Mouse (Mus musculus) thymus, postnatal 14 days (tissue): ENCODE results near the gene Igf2bp1.

Experiments
- DNase-seq: peaks from one replicate; pipeline ENCODE4 v3.0.0; 2021

The Igf2bp1 gene

DNA sequence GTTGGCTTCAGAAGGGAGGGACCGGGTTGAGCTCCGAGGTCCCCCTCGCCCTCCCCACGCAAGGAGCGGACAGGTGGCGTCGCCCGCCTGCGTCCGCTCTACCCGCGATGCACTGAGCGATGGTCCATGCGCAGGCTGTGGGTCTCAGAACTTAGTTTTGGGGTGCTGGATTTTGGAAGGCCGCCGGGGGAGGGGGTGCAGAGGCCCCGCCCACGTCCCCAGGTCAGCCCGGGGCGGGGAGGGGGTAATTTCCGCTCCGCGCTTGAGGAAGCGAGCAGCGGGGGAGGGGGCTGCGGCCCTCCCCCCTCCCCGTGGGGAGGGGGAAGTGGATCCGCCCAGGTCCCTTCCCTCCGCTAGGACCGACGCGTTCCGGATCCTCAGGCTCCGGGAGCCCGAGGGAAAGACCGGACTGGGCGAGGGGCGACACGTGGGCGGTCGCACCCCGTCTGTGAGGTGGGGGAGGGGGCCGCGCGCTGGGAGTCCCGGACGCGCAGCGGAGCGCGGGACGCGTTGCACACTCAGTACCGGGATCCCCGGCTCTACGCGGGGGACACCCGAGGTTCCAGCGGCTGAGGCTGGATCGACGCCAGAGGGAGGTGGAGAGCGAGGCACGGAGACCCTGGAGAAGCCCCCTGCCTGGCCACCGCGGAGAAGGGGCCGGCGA is 1.2 kb upstream of the Igf2bp1 start:
- peak; percentile 43 for DNase-seq

DNA sequence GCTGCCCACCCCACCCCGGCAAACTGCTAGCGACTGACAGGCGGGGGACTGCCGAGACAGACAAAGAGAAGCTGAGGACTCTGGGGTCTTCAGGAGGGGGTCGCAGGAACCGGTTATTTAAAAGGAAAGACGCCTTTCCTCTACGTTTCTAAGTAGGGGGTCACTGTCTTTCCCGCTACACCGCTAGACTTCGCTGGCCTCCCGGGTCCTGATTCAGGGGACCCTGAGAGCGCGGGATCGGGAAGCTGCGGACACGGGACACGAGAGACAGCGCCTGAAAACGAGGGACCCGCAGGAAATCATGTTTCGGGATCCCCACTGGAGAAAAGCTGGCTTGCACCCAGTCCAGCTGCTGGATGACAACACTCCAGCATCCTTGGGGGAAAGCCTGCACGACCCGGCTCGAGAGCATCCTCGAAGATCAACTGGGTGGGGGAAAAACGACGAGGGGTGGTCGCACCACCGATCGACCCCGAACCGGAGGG is 669 bp upstream of the Igf2bp1 start:
- DNase-seq: no peak

DNA sequence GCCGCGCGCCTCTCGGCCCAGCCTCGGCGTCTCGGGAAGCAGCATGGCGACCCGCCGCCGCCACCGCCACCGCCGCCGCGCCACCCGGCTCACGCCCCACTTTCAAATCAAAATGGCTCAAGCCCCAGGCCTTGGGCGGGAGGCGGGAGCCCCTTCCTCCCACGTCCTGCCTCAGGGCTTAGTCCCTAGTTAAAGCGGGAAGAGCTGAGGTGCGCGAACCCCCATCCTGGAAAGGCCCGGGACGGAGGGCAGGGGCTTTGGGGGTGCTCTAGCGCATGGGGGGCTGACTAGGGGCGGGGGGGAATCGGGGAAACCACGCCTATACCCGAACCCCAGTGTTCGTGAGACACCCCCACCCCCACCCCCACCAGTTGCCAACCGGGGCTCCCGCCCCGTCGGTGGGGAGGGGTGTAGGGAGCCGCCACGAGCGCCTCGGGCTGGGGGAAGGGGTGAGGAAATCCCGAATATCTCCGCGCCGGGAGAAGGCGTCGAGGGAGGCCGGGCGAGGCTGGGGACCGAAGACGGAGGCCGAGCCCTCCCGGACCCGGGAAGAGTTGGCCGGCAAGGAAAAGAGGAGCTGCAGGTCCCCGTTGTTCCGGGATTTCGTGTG is 842 bp downstream of the Igf2bp1 start:
- peak; percentile 12 for DNase-seq

DNA sequence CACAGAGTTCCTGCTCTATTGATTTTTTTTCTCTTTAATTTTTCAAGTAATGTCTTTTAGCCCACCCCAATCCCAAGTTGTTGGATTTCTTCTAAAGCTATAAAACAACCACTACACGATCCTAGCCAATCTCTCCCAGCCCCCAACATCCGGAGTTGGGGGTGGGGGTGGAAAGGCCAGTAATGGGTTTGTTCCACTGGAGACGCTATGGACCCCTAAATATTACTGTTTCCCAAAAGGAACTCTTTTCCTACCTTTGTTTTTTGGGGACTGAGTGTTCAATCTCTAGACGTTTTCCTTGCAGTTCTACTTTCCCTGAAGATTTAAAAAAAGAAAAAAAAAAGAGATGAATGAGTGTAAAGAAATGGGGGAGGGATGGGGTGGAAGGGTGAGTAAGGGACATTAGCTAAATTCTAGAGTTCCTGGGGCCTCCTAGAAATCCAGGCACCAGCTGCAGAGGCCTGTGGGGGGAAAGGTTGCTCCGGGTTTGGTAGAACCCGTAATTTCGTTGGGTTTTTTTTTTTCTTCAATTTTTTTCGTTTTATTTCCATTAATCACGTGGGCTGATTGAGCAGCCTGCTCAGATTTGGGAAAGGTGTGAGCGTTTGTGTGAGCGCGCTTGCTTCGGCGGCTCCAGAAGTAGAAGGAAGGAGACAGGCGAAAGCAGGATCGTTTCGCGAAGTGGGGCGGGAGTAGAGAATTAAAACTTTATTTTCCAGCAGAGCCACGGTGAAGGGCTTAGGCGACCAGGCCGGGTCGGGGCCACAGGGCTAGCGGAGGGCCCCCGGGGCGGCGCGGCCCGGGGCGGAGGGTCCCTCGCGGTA is 1.6 kb downstream of the Igf2bp1 start:
- no peak for DNase-seq

DNA sequence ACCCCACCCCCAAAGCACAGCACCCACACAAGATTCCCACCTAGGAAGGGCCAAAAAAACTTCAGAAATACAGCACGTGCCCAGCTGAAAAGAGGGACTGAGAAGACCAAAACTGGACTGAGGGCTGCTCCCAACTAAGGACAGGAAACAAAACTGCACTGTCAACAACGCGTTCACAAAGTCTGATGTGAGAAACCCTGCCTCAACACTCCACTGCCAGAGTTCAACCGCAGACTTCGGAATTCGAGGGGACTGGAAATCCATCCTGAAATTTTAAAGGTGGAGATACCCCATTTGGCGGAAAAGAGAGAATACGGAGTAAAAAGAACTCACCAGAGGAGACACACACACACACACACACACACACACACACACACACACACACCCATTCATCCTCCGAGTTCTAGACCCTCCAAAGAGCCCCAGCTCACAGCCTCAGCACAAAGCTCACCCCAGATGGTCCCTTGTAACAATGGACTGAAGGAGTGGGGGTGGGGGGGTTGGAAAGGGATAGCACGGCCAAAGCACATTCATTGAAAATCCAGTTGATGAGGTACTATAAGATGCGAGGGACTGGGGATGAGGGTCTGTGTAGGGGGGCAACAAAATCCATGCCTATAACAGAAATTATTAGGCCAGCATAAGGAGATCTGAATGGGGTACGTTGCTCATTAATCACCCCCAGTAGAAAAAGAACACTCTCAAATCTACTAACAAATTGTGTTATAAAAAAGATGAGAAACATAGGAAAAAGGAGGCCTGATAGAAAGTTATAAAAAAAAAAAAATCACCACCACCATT is 2.4 kb downstream of the Igf2bp1 start:
- DNase-seq: no peak

DNA sequence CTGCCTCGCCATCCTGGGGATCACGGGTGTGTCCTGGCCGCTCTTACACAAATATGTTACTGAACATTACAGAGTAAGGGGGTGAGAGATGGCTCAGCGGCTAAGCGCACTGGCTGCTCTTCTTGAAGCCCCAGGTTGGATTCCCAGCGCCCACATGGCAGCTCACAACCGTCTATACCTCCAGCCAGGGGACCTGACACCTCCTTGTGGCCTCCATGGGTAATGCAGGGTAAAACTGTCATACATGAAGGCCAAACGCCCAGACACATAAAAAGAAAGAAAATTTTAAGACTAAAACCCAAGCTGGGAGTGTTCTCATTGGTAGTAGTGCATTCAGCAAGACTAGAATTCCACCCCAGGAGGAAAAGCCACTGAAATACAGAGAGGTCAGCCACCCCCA is 11.6 kb downstream of the Igf2bp1 start:
- DNase-seq: no peak

DNA sequence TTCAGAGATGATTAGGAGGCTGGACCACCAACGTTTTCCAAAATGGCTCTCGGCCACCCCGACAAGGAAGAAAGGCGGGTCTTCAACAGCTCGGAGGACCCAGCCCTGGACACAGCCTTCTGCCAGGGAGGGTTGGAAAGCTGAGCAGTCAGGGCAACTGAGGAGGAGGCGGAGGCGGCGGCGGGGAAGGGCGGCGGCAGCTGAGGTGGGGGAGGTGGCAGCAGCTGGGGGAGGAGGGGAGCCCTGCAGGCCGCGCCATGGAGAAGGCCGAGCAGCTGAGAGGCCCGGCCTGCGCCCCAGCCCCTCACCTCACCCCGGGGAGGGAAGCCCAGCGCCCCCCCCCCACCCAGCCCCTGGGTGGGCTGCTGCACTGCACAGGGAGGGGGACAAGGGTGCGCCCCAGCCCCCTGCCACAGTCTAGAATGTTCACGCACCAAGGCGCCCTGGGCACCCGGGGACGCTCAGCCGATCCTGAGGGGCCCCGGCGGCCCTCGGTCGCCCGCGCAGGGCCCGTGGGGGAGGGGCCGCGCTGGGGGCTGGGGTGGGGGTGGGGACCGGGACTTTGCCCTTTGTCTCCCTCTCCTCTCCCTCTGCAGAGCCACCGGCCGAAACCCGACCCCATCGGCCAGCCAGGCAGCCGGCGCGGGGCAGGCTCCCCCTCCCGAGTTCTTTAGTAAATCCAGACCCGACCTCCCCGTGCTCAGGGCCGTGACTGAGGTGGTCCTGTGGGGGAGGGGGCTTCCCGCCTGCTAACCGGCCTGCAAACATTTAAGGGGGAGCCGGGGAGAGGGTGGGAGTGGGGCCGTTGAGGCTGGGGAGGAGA is 14.6 kb downstream of the Igf2bp1 start:
- DNase-seq: no peak

DNA sequence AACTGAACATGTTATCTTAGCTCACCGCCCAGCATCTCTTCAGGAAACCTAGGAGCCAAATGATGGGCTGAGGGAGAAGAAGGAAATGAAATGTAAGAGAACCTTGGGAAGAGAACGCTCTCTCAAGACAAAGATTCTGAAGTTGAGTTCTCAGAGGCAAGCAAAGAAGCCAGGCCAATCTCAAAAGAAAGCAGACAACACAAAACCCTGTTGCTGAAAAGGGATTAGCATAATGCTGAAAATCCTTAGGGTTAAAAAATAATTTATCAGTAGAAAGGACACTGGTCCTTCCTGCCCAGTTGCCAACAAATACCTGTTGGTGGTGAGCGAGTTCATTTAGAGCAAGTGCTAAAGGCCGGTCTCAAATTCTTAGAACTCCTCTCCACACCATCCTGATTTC is 15.3 kb downstream of the Igf2bp1 start:
- no peak for DNase-seq

DNA sequence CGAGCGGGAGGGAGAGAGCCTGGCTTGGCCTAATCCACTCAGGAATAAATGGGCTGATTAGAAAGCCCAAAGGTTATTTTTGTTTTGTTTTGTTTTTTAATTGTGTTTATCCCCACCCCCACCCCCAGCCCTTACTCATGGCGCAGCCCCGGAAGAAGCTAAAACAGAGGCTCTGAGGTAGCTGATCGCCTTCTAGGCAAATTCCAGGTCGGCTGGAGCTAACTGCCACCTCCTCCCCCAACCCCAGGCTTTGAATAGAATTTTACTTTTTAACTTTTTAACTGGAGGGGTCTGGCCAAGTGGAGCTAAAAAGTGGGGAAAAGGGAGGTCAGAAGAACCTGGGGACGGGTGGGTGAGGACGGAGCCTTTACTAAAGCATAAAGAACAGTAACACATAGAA is 15.9 kb downstream of the Igf2bp1 start:
- DNase-seq: no peak

DNA sequence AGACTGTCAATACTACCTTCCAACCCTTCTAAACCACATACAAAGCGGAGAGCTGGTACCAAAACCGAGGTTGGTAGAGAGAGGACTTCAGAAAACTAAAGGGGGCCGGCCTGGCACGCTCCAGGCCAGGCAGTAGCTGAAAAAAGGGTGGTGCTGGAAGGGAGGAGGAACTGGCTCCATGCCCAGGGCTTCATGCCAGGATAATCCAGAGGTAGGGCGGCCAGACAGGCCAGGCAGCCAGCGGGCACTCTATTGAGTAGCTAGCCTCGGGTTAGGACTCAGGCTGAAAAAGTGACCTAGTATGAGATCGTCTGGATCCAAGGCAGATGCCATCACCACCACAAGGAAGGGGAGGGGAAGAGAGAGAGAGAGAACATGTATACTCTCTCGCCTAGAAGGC is 17.2 kb downstream of the Igf2bp1 start:
- DNase-seq: no peak

DNA sequence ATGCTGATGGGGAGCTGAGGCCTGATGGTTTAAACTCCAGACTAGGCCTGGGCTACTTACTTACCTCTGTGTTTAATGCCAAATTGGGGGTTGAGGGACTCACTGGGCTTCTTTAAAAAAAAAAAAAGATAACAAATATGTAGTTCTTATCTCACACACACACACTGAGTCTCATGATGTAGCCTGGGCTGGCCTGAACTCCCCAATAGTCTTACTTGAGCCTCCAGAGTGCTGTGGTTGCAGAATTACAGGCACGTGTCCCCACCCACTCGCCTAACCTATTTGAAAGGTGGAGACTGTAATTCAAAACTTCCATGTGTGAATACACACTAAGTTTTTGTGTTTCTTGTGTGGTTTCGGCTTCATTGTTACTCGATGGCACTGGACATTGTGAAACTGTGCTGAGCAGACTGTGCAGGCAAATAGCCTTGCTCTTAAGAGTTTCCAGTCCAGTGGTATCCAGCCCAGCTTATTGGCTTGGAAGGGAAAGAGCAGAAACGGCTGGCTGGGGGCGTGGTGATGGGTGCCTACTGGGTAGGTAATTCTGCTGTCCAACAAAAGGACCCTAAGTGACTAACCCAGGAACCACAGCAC is 17.8 kb downstream of the Igf2bp1 start:
- no peak for DNase-seq

DNA sequence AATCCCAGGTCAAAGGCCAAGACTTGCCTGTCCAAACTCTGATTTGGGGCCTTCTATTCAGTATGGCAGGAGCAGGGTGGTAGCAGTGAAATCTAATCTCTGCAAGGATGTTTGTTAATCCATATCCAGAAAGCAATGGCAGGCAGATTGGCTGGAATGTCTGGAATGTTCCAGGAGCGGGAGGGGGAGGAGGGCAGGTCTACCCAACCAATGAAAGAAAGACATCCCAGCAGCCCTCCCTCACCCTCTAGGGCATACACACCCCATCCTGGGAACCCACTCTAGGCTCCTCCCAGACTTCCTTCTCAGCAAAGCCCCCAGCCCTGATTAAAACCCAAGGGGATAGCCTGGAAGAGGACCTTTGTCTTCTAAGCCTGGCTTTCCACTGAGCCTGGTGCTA is 23.3 kb downstream of the Igf2bp1 start:
- DNase-seq: no peak

DNA sequence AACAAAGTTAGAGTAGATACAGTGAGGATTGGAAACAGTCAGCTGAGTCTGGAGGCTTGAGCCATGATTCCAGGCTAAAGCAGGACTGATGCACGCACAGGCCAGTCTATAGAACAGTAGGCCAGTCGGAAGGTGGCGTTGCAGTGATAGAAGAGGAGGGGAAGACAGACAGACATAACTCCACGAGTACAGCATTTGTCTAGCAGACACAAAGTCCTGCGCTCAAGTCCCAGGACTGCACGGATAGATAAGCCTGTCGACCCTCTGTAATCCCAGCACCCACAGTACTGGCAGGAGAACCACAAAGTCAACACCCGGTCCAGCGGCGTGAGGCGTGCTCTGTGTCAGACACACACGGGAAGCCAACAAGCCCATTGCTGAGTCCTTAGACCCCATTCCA is 23.9 kb downstream of the Igf2bp1 start:
- no peak for DNase-seq

DNA sequence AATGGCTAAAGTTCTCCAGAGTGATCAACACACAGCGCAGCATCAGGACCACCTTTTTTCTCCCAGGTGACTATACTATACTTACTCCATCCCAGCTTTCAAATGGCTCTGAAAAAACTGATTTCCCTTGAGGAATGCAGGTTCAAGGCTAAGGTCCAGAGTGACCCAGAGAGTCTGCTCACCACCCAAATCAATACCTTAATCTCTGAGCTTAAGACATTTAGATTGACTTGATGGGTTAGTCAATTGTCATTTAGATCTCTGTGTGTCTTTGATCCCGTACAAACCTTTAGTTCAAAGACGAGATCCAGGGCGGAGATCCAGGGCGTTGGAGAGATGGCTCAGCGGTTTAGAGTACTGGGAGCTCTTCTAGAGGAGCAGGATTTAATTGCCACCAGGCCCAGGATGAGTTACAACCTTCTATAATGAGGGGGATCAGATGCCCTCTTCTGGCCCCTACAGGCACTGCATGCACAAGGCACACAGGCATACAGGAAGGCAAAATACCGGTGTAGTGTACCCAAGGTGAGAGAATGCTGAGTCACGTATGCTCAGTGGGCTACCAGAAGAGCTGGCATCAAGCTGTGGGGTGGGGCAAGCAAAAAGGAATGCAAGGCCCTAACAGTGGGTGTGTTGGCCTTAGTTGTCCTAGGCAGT is 24.9 kb downstream of the Igf2bp1 start:
- peak; percentile 70 for DNase-seq

DNA sequence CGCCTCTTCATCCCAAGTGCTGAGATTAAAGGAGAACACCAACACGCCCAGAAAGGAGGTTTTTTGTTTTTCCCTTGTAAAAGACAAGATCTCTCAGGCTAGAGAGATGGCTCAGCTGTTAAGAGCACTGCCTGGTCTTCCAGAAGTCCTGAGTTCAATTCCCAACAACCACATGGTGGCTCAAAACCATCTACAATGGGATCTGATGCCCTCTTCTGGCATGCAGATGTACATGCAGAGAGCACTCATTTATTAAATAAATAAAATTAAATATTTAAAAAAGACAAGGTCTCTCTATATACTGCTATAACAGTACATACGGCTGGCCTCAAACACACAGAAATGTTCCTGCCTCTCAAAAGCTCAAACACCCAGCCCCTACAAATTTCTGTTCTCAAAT is 27.3 kb downstream of the Igf2bp1 start:
- DNase-seq: no peak

DNA sequence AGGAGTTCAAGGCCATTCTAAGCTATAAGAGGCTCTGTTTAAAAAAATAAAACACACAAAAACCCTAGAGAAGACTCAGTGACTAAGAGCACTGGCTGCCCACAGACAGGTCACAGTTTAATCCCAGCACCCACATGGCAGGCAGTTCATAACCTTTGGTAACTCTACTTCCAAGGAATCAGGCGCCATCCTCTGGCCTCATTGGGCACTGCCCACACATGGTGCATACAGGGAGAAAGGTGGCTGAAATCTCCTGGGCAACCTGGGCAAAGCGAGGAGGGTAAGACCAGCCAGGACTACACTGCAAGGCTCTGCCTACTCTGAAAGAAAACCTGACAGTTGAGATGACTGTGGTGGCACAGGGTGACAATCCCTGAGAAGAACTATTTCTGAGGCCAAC is 29.4 kb downstream of the Igf2bp1 start:
- peak; percentile 16 for DNase-seq

DNA sequence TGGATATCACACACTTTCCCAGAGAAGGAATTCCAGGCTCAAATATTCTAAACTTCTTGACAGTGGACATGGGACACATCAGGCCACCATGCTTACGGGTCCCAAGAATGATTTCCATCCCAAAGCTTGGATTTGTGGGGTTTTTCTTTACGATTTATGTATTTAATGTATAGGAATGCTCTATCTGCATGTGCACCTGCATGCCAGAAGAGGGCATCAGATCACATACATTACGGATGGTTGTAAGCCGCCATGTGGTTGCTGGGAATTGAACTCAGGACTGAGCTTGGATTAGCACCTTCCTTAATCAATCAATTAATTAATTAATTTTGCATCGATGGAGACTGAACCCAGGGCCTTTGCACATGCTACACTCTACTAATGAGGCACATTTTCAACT is 30.0 kb downstream of the Igf2bp1 start:
- DNase-seq: no peak

DNA sequence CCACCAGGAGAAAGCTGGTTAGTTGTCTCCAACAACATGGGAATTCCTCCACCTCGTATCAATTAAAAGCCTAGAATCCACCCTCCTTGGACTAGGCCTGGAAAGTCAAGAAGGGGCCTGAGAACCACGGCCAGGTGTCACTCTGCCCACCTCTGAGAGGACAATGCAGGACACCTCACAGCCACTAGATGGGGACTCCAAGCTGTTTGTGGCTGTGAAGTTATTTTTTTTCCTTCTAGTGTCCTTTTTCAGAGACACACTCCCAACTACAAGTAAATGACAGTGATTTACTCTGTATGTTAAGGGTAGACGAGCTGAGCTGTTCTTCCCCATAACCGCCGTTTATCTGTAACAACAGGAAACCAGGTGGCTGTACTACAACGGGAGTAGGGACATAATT is 32.6 kb downstream of the Igf2bp1 start:
- DNase-seq: no peak

DNA sequence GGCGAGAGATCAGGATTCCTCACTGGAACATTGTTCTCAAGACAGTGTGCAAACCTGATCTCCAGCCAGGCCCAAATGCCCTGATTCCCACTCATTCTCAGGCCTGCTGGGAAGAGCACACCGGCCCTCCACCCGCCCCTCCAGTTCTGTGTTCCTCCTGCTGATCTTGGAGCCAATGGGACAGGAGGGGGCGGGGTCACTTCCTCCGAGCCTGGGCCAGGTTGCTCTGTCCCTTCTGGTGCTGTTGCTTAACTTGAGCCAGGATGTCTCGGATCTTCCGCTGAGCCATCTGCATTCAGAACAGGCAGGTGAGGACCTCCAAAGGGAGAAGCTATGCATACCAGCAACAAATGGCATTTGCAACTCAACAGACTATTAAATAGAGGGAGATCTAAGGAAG is 42.4 kb downstream of the Igf2bp1 start:
- no peak for DNase-seq

DNA sequence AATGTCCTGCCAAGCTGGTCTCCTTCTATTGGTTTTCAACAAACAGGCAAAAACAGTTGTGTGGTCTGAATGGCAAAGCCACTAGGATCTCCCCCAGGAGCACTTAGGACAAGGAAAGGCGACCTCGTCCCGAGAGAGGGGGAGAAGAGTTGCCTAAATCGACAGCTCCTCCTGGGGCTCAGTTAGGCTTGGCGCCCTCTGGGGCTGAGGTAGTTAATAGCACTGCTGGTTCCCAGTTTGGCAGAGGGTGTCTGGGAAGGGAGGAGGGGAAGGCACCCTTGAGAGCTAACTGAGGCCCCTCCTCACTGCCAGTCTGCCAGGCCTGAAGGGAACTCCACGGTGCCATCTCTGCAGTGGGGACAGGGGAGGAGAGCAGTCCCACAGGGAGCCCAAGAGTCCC is 46.6 kb downstream of the Igf2bp1 start:
- peak; percentile 39 for DNase-seq

DNA sequence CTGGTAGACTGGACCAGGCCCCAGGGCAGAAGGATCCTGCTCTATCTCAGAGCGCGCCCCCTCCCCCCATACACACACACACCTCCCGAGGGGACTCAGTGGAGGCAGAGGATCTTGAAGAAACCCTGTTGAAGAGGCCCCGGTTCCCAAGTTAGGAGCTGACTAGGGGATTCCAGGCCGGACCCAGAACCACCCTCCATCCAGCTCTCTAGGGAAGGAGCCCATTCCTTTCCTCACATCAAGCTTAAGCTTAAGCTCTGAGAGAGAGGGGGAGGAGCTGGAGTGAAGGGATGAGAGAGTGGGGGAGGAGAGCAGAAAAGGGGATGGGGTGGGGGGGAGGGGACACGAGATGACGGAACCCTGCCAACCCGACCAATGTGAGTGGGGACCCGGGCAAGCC is 47.5 kb downstream of the Igf2bp1 start:
- DNase-seq: no peak
